Mouse (Mus musculus) adrenal gland, adult 2 months (tissue): ENCODE results near the gene Cfap206. TPM values are rescaled to one million over a fixed set of nuclear protein-coding genes. Genes with fewer than 3 reads are reported as not detected.

Source experiments
- DNase-seq: peaks from one replicate; pipeline ENCODE4 v3.0.0; 2021
- polyA plus RNA-seq: library from polyadenylated mRNA; depleted of rRNA; stranded (reverse); fragments of >200 nt; gene quantifications from 2 replicates; pipeline ENCODE4 v1.2.3, GENCODE M21; 2012; rRNA removed
- total RNA-seq, 2 experiments: library from RNA; stranded (reverse); gene quantifications; 2 replicates each; pipeline ENCODE4 v1.2.3; 2021

The Cfap206 gene
- total and polyA plus RNA-seq, 3 experiments: 0.26 to 0.73 TPM; not detected in 1

- no peak for DNase-seq
Measured at GRCm38 (mm10) chr4:34673721-34674120, 56.3 kb downstream of the Cfap206 start.

GRCm38 (mm10) chr4:34667923-34668322 is 62.1 kb downstream of the Cfap206 start:
- DNase-seq: no peak

GRCm38 (mm10) chr4:34661927-34662326 is 68.1 kb downstream of the Cfap206 start:
- no peak for DNase-seq

GRCm38 (mm10) chr4:34661514-34661913 is 68.5 kb downstream of the Cfap206 start:
- DNase-seq: no peak

DNA sequence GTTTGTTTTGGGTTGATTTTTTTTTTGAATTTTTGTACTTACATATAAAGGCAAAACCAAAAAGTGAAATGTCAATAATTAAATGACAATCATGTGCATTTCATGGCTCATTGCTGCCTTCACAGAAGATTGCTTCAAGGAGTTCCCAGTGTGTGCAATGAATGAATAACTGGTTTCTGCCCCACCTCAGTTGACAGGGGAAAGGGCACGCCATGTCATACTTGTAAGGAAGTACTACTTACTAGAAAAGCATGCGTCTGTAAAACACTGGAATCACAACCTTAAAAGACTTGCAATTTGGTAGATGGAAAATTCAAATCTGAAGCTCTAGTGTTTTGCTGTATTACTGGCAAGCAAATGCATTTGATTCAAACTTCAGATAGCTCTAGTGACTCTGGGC is 71.0 kb downstream of the Cfap206 start:
- DNase-seq: no peak

GRCm38 (mm10) chr4:34656101-34656500 is 73.9 kb downstream of the Cfap206 start:
- no peak for DNase-seq

DNA sequence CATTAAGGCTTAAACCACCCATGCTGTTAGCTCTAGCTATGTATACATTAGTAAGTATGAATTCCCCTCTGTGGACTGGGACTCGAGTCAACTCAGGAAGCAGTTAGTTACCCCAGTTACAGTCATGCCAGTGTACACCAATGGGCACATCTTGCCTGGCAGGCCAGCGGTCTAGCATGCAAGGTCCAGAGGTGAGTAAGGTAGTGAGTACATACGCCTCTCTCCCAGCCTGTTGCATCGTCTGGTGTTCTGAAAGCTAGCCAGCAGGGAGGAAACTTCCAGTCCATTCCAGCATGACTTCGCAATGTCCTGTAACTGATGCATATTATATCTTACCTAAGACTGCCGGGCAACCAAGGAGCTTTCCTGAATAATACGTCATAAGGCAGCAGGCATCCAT is 76.8 kb downstream of the Cfap206 start:
- DNase-seq: no peak

DNA sequence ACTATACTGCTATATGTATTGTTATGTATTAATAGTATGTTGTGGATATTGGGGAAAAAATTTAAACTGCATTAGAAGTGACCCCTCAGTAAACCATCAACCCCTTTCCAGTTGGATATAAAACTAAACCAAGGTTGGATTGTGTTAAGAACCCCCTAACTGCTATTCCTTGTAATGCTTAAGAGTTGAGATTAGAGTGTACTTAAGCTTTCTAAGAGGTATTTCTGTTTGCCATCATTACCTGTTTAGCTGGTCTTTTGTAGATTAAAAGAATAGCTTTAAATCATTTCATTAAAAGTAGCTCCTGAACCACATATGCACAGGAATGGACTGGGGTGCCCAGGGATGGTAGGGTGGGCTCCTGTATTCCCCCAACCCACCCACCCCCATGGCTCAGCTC is 85.2 kb downstream of the Cfap206 start:
- no peak for DNase-seq

- no peak for DNase-seq
Measured at GRCm38 (mm10) chr4:34640731-34641130, 89.3 kb downstream of the Cfap206 start.

DNA sequence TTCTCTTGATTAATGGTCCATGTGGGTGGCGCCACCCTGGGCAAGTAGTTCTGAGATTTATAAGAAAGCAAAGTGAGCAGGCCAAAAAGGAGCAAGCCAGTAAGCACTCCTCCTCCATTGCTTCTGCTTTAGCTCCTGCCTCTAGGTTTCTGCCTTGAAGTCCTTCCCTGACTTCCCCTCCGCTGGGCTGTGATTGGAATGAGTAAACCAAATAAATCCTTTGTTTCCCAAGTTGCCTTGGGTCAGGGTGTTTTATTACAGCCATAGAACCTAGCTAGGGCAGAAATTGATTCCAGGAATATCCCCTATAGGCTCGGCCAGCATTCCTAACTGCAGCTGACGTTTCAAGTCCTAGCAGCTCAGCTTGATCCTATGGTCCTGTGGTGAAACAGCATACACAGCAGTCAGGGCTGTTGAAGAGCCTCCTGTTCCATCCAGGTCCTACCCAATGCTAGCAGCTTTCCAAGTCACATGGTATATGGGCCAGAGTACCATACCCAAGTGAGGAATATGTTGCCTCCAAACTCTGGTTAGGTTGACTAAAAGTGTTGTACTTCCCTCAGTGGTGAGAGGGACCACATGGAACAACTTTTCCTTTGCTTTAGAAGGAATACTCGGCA is 90.2 kb downstream of the Cfap206 start:
- DNase-seq: no peak

Other genes with a start within 250 kb of the Cfap206 start
- gene Akirin2, start 179.3 kb downstream of the Cfap206 start, total RNA-seq: 10 to 100 TPM; 74.8 to 78.0 TPM
- 23.5 and 54.9 TPM in 2 replicates for gene Akirin2, start 179.3 kb downstream of the Cfap206 start, polyA plus RNA-seq
- 10 to 100 TPM; 55.7 to 58.1 TPM for gene Orc3, start 115.3 kb downstream of the Cfap206 start, total RNA-seq
- gene Orc3, start 115.3 kb downstream of the Cfap206 start, polyA plus RNA-seq: 5.3 and 8.2 TPM in 2 replicates
- 10 to 100 TPM; 35.8 to 36.5 TPM for gene Rars2, start 115.2 kb downstream of the Cfap206 start, total RNA-seq
- gene Rars2, start 115.2 kb downstream of the Cfap206 start, polyA plus RNA-seq: 3.3 and 3.9 TPM in 2 replicates
- 10 to 100 TPM; 29.0 to 41.0 TPM for gene Slc35a1, start 42.8 kb downstream of the Cfap206 start, total RNA-seq
- 7.9 and 8.3 TPM in 2 replicates for gene Slc35a1, start 42.8 kb downstream of the Cfap206 start, polyA plus RNA-seq
- not detected for gene Gm136, start 26.1 kb upstream of the Cfap206 start, total RNA-seq
- gene Gm136, start 26.1 kb upstream of the Cfap206 start, polyA plus RNA-seq: not detected in 2 replicates
- 10 to 100 TPM; 19.4 to 23.6 TPM for gene Smim8, start 48.2 kb upstream of the Cfap206 start, total RNA-seq
- gene Smim8, start 48.2 kb upstream of the Cfap206 start, polyA plus RNA-seq: 0.57 and 0.80 TPM in 2 replicates
- 10 to 100 TPM; 15.4 to 19.8 TPM for gene Zfp292, start 152.8 kb upstream of the Cfap206 start, total RNA-seq
- 0.50 and 0.68 TPM in 2 replicates for gene Zfp292, start 152.8 kb upstream of the Cfap206 start, polyA plus RNA-seq
- gene Cga, start 163.6 kb upstream of the Cfap206 start, total RNA-seq: not detected
- not detected in 2 replicates for gene Cga, start 163.6 kb upstream of the Cfap206 start, polyA plus RNA-seq